Mouse (Mus musculus): ENCODE measurements at regions not wholly inside any gene's neighbourhood (a gene's known extent, or its start where the extent isn't known, plus 50 kb on each side); places are given as distances from the start of the nearest gene placed in this dataset.

GRCm38 (mm10) chr4:45746451-45746850 lies 52.4 kb upstream of the Aldh1b1 start:
- DNase-seq (ENCODE audit: low spot score in 2 of 2), result no peak

GRCm38 (mm10) chr4:45745746-45746145 lies 53.1 kb upstream of the Aldh1b1 start:
- no peak for DNase-seq (ENCODE audit: low spot score in 2 of 2)

- DNase-seq (ENCODE audit: low spot score in 2 of 2), result no peak
These were observed 53.9 kb upstream of the Aldh1b1 start for GRCm38 (mm10) chr4:45744849-45745407.

- DNase-seq (ENCODE audit: low spot score in 2 of 2), result no peak
These were observed 58.0 kb upstream of the Aldh1b1 start for GRCm38 (mm10) chr4:45740779-45741365.

GRCm38 (mm10) chr4:45740319-45740718 lies 58.5 kb upstream of the Aldh1b1 start:
- DNase-seq (ENCODE audit: low spot score in 2 of 2), result no peak

- DNase-seq (ENCODE audit: low spot score in 2 of 2), result no peak
These were observed 59.1 kb upstream of the Aldh1b1 start for GRCm38 (mm10) chr4:45739696-45740095.

GRCm38 (mm10) chr4:45739168-45739567 lies 59.7 kb upstream of the Aldh1b1 start:
- DNase-seq (ENCODE audit: low spot score in 2 of 2), result no peak

- DNase-seq (ENCODE audit: low spot score in 2 of 2), result no peak
These were observed 60.1 kb upstream of the Aldh1b1 start for GRCm38 (mm10) chr4:45738746-45739145.

- no peak for DNase-seq (ENCODE audit: low spot score in 2 of 2)
These were observed 62.5 kb upstream of the Aldh1b1 start for GRCm38 (mm10) chr4:45736215-45736815.

- DNase-seq (ENCODE audit: low spot score in 2 of 2), result no peak
These were observed 64.8 kb upstream of the Aldh1b1 start for GRCm38 (mm10) chr4:45734011-45734410.

GRCm38 (mm10) chr4:45730862-45731831 lies 67.7 kb upstream of the Aldh1b1 start:
- no peak for DNase-seq (ENCODE audit: low spot score in 2 of 2)

GRCm38 (mm10) chr4:45729801-45730200 lies 69.0 kb upstream of the Aldh1b1 start:
- no peak for DNase-seq (ENCODE audit: low spot score in 2 of 2)

- DNase-seq (ENCODE audit: low spot score in 2 of 2), result no peak
These were observed 70.0 kb upstream of the Aldh1b1 start for GRCm38 (mm10) chr4:45728825-45729224.

GRCm38 (mm10) chr4:45727915-45728314 lies 70.9 kb upstream of the Aldh1b1 start:
- DNase-seq (ENCODE audit: low spot score in 2 of 2), result no peak

- no peak for DNase-seq (ENCODE audit: low spot score in 2 of 2)
These were observed 71.3 kb upstream of the Aldh1b1 start for GRCm38 (mm10) chr4:45727474-45727873.

GRCm38 (mm10) chr4:45726783-45727182 lies 72.0 kb upstream of the Aldh1b1 start:
- no peak for DNase-seq (ENCODE audit: low spot score in 2 of 2)

- no peak for DNase-seq (ENCODE audit: low spot score in 2 of 2)
These were observed 73.5 kb upstream of the Aldh1b1 start for GRCm38 (mm10) chr4:45725055-45725910.

GRCm38 (mm10) chr4:45720352-45720751 lies 78.5 kb upstream of the Aldh1b1 start:
- DNase-seq (ENCODE audit: low spot score in 2 of 2), result no peak

GRCm38 (mm10) chr4:45719564-45719963 lies 79.3 kb upstream of the Aldh1b1 start:
- DNase-seq (ENCODE audit: low spot score in 2 of 2), result no peak

GRCm38 (mm10) chr4:45715878-45716277 lies 82.9 kb upstream of the Aldh1b1 start:
- DNase-seq (ENCODE audit: low spot score in 2 of 2), result no peak

GRCm38 (mm10) chr4:45713837-45714508 lies 84.8 kb upstream of the Aldh1b1 start:
- peak; percentile 24 to 25 for DNase-seq (ENCODE audit: low spot score in 2 of 2)

Measured in frontal cortex, postnatal 10 days (tissue).